Mouse (Mus musculus) kidney, adult 2 months (tissue): ENCODE measurements around the gene Rrp36.

Experiments
- CTCF ChIP-seq: fragments of 200-500 bp; conservative IDR thresholded peaks from 2 replicates; pipeline ENCODE4 v1.5.1; 2011; ENCODE audit warnings: low read depth, mild to moderate bottlenecking, control low read depth, low read length, moderate library complexity, mixed read lengths; ENCODE audit not compliant: insufficient read depth, insufficient read length
- POLR2A ChIP-seq: fragments of 200-500 bp; IDR thresholded peaks from one replicate; pipeline ENCODE4 v1.6.1; 2011; ENCODE audit warnings: low read depth, low read length, control low read depth

- no peak for TF ChIP-seq POLR2A
- TF ChIP-seq CTCF: no peak
These were observed 12.8 kb downstream of the Rrp36 start for GRCm38 (mm10) chr17:46661351-46661750.
